Mouse (Mus musculus) B cell, adult (primary cell): ENCODE results near the gene Esp15. TPM values are rescaled to one million over a fixed set of nuclear protein-coding genes. Genes with fewer than 3 reads are reported as not detected.

Source experiments
- total RNA-seq: library from RNA; stranded (reverse); gene quantifications from 4 replicates; pipeline ENCODE4 v1.2.4, GENCODE M21; 2023; ENCODE audit not compliant: inconsistent age

Gene Esp15
- total RNA-seq: not detected in 4 replicates

GRCm38 (mm10) chr17:39640654-39641053, at the start of gene Esp15:
TSS of gene Esp15 (plus strand) at chr17:39640954.

Other genes starting within 250 kb of the Esp15 start
- gene Esp18, start 234.6 kb upstream of the Esp15 start, total RNA-seq: not detected in 4 replicates
- not detected in 4 replicates for gene Esp16, start 104.8 kb upstream of the Esp15 start, total RNA-seq